Mouse (Mus musculus) kidney, adult 2 months (tissue): ENCODE measurements around the gene Fbxl19.
"Not testable (repeated sequence)": the region's sequence is repeated elsewhere in the genome, so short reads cannot be mapped to it uniquely, and the experiment has no call there.

Experiments used
- CTCF ChIP-seq: fragments of 200-500 bp; conservative IDR thresholded peaks from 2 replicates; pipeline ENCODE4 v1.5.1; 2011; ENCODE audit warnings: low read depth, mild to moderate bottlenecking, control low read depth, low read length, moderate library complexity, mixed read lengths; ENCODE audit not compliant: insufficient read depth, insufficient read length
- POLR2A ChIP-seq: fragments of 200-500 bp; IDR thresholded peaks from one replicate; pipeline ENCODE4 v1.6.1; 2011; ENCODE audit warnings: low read depth, low read length, control low read depth

DNA sequence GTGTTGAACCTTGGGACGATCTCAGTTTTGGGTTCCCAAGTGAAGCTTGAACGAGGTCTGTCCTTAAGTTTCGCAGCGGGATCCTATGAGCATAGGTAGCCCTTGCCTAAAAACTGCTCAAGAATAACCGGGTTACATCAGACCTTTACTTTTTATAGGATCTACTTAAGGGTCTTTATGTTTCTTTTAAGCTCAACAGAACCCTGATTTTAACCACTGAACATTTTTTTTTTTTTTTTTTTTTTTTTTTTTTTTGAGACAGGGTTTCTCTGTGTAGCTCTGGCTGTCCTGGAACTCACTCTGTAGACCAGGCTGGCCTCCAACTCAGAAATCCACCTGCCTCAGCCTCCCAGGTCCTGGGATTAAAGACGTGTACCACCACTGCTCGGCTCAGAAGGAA is 31.5 kb downstream of the Fbxl19 start:
- TF ChIP-seq POLR2A, CTCF: not testable (repeated sequence)
